Mouse (Mus musculus): ENCODE measurements around the gene Zmym5. TPM values are rescaled to one million over a fixed set of nuclear protein-coding genes. Genes with fewer than 3 reads are reported as not detected.
"Not testable (repeated sequence)": the region's sequence is repeated elsewhere in the genome, so short reads cannot be mapped to it uniquely, and the experiment has no call there.

The Zmym5 gene
- total RNA-seq (2021), result 10 to 100 TPM; 30.3 to 31.1 TPM
- long read RNA-seq, experiment 1, full-length matches to known transcripts, result 1 of 16 reads
- long read RNA-seq, experiment 1, partial matches to known transcripts, result 2 of 16 reads
- long read RNA-seq, experiment 1, other reads (novel, unspliced or antisense), result 13 of 16 reads
- long read RNA-seq, experiment 2, partial matches to known transcripts, result 1 of 9 reads
- long read RNA-seq, experiment 2, other reads (novel, unspliced or antisense), result 8 of 9 reads

- peak; percentile 58 to 91 for DNase-seq (ENCODE audit: low spot score in 2 of 2)
These were observed at the start of gene Zmym5 for GRCm38 (mm10) chr14:56811701-56812339. Zmym5 (minus strand) TSS chr14:56811716.

DNA sequence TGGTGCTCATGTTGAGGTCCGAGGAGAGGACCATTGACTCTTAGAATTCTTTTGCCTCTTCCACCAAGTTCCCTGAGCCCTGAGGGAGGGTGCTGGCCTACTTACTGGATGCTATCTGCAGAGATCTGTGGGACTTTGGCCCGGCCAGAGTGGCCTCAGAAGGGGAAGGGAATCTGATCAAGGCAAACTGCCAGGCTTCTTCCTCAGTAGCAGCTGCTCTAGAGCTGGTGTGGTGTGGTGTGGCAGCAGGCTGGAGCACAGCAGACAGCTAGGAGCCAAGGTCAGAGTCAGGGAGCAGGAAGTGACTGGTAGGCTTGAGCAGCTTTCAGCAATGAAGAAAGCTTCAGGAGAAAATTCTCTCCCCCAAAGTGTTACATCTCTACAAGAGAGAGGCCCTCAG is 38.2 kb upstream of the Zmym5 start:
- no peak for DNase-seq (ENCODE audit: low spot score in 2 of 2)

DNA sequence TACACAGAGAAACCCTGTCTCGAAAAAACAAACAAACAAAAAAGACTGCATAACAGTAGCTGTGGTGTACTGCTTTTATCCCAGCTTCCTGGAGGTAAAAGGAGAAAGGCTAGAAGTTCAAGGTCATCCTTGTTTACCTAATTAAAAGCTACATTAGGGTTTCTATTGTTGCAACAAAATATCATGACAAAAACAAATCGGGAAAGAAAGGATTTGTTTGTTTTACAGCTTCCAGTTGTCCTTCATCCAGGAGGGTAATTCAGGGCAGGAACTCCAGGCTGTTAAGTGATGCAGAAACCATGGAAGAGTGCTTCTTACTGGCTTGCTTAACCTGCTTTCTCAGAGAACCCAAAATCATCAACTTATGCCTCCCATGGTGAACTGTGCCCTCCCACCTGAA is 36.8 kb upstream of the Zmym5 start:
- DNase-seq (ENCODE audit: low spot score in 2 of 2), result no peak

- no peak for DNase-seq (ENCODE audit: low spot score in 2 of 2)
These were observed 33.0 kb upstream of the Zmym5 start for GRCm38 (mm10) chr14:56844507-56844906.

- DNase-seq (ENCODE audit: low spot score in 2 of 2), result no peak
These were observed 32.5 kb upstream of the Zmym5 start for GRCm38 (mm10) chr14:56844033-56844432.

DNA sequence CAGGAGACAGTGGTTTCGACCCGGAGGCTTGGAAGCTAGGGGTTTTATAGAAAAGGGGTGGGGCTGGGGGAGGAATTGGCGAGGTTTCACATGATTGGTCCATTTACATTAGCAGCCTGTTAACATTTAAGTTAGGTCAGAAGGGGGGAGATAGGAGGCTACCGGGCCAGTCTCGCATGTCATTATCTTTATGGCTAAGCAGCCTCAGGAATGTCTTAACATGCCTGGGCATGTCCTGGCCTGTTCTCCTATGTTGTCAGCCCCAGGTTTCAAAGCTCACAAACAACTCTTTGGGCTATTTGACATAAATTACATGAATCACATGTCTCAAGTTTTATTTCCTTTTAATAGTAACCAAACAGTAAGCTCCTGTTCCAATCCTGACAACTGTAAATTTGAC is 23.1 kb upstream of the Zmym5 start:
- DNase-seq (ENCODE audit: low spot score in 2 of 2), result not testable (repeated sequence)

GRCm38 (mm10) chr14:56833211-56833610 is 21.7 kb upstream of the Zmym5 start:
- DNase-seq (ENCODE audit: low spot score in 2 of 2), result not testable (repeated sequence)

- DNase-seq (ENCODE audit: low spot score in 2 of 2), result no peak
These were observed 21.1 kb upstream of the Zmym5 start for GRCm38 (mm10) chr14:56832563-56833113.

GRCm38 (mm10) chr14:56832147-56832546 is 20.6 kb upstream of the Zmym5 start:
- DNase-seq (ENCODE audit: low spot score in 2 of 2), result no peak

- DNase-seq (ENCODE audit: low spot score in 2 of 2), result no peak
These were observed 19.1 kb upstream of the Zmym5 start for GRCm38 (mm10) chr14:56830491-56831045.

- no peak for DNase-seq (ENCODE audit: low spot score in 2 of 2)
These were observed 13.0 kb upstream of the Zmym5 start for GRCm38 (mm10) chr14:56824562-56824961.

- DNase-seq (ENCODE audit: low spot score in 2 of 2), result no peak
These were observed 6.1 kb upstream of the Zmym5 start for GRCm38 (mm10) chr14:56817616-56818015.

DNA sequence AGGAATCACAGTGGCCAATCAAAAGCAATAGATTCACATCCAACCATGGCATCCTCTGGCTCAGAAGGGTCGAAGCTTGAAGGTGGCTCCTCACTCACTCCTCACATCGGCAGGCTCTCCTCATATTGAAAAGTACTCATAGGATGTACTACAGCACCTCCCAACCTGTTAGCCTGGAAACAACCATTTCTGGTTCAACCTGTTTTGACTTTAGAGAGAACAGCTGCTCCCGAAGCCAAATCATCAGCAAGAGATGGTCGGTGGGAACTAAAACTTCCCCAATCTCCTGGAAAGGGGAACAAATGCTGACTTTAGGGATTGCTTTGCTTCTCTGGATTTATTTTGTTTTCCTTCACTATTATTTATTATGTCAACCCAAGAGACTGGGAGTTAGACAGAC is 5.6 kb upstream of the Zmym5 start:
- DNase-seq (ENCODE audit: low spot score in 2 of 2), result no peak

DNA sequence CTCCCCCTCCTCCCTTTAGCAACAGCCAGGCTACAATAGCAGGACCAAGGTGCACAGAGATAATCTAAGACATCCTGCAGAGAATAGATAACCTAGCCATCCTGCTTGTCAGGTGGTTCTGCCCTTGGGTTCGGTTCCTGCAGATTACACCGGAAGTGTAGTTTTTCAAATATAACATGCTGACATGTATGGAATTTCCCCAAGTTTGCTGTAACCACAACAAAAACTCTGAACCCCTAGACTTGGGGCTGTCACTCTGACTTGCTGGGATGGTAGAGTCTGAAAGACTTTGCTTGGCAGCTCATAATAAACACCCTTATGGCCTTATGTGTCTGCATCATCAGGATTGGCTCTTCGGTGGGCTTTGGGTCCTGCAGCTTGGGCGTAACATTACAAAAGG is 5.0 kb upstream of the Zmym5 start:
- no peak for DNase-seq (ENCODE audit: low spot score in 2 of 2)

DNA sequence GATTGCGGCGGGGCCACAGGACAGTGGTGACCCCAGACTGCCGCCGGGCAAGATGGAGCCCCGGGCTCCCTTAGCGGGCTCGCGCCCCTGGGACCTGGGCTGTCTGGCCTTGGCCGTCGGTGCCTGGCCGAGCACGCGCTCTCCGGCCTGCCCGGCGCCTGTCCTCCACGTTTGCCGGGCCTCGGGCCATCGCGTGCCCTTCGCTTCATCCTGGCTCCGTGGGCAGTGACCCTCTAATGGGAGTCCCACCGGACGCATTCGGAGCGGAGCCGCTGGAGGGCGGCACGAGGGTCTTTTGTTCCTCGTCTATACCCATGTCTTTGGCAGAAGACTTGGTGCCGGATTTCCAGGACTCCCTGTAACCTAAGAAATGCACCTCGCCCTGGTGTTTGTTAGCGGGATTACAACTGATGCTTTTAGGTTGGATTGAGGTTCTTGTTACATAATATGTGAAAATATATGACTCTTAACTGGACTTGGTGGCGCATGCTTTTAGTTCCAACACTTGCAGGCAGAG is 1.1 kb upstream of the Zmym5 start:
- peak; percentile 65 for DNase-seq (ENCODE audit: low spot score in 2 of 2)

- DNase-seq (ENCODE audit: low spot score in 2 of 2), result peak; percentile 8 to 14
These were observed 480 bp downstream of the Zmym5 start for GRCm38 (mm10) chr14:56810781-56811690.

DNA sequence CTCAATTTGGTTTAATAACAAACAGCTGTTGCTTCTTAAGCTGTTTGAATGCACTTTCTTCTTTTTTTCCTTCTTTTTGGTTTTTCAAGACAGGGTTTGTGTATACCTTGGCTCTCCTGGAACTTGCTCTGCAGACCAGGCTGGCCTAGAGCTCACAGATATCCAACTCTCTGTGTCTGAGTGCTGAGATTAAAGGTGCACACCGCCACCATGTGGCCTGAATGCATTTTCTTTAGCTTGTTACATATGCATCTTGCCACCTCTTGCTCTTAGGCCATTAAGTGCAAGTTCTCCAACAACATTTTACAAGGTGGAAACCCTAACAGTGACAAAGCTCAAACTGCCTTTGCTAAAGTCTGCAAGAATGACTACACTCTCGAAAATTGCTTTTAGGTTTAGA is 18.3 kb downstream of the Zmym5 start:
- peak; percentile 19 to 34 for DNase-seq (ENCODE audit: low spot score in 2 of 2)

- DNase-seq (ENCODE audit: low spot score in 2 of 2), result no peak
These were observed 26.9 kb downstream of the Zmym5 start for GRCm38 (mm10) chr14:56784575-56784974.

- no peak for DNase-seq (ENCODE audit: low spot score in 2 of 2)
These were observed 32.6 kb downstream of the Zmym5 start for GRCm38 (mm10) chr14:56778933-56779300.

DNA sequence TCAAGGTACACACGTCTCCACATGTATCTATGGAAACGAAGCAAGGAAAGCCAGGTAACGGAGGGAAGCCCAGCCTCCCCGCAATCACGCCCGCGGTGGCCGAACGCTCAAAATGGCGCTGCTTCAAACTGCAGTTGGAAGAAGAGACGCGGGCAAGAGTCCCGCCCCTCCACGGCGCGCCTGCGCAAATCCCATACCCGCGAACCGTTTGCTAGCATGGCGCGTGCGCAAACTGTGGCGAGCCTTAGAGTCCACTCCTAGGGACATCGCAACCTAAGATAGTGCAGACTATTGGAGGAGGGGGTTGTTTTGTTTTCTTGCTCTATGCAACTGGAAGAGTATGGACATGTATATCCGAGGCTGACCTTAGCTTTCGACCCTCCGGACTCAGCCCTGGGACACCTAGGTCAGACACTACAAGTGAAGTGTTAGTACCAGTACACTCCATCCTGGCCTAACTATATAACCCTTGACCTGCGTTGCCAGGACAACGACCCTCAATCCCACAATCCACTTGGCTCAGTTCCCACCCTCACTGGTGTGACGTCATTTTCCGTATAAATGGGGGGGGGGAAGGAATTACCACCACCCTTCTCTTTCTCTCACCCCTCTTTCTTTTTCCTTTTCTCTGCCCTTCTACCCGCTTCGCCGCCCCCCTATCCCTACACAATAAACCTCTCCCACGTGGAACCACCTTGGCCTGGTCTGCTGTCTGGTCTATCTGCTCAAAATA is 33.1 kb downstream of the Zmym5 start, which contains the start of gene Pspc1:
Gene Pspc1 (minus strand): TSS at position 117 of the 733 bp plus-strand sequence.
- DNase-seq (ENCODE audit: low spot score in 2 of 2), result peak; percentile 97 to 98
